Mouse (Mus musculus): ENCODE measurements around the gene Epx. TPM values are rescaled to one million over a fixed set of nuclear protein-coding genes. Genes with fewer than 3 reads are reported as not detected.
"Not testable (repeated sequence)": the region's sequence is repeated elsewhere in the genome, so short reads cannot be mapped to it uniquely, and the experiment has no call there.

Gene Epx
- polyA plus RNA-seq, 1 experiment from 2014 or later = 0.10 TPM

DNA sequence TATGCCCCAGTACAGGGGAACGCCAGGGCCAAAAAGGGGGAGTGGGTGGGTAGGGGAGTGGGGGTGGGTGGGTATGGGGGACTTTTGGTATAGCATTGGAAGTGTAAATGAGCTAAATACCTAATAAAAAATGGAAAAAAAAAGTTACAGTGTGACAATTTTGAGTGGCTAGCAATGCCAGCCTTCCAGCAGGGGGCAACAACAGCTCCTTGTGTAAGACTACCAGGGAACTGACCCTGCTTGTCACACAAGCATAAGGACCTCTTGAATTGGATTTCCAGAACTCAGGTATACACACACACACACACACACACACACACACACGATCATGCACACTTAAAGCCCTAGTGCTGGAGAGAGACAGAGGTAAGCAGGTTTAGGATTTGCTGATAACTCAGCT is 8.4 kb downstream of the Epx start:
- H3K27me3 ChIP-seq; H3K9me3 ChIP-seq; H3K4me2 ChIP-seq; H3K9ac ChIP-seq; ATAC-seq (ENCODE audit: low read depth); H3K4me1 ChIP-seq (replicated peaks); H3K4me3 ChIP-seq; H3K27ac ChIP-seq (replicated peaks): not testable (repeated sequence)
- 88% methylated on average over 1 of the region's 2 CpGs for WGBS
- H3K36me3 ChIP-seq = peaks cover 18% of the 10 kb centered on the region; the same call in 1 of the 2 replicates

DNA sequence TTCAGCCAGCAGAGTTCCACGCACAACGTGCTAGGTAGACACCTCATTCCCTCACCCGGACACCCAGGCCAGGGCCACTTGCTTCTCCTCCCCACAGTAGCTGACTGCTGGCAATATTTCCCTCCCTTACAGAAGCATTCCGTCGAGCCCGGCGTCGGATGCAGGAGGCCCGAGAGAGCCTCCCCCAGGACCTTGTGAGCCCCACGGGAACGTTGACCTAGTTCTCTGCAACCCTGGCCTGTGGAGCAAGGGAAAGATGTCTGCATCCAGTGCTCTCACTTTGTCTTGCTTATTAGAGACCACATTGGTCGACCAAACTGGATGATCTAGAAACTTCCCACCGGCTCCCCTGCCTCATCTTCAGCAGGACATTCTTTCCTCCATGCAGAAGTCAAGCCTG is 12.5 kb downstream of the Epx start:
- no peaks in the 10 kb centered on the region for H3K4me1 ChIP-seq (replicated peaks)
- peaks cover 46% of the 10 kb centered on the region for H3K36me3 ChIP-seq
- H3K4me2 ChIP-seq = no peak overlapping the region
- H3K27ac ChIP-seq (replicated peaks) = no peak overlapping the region
- WGBS = 94% methylated on average over 13 of the region's 13 CpGs
- no peak overlapping the region for H3K9ac ChIP-seq
- no peak overlapping the region for H3K4me3 ChIP-seq
- H3K27me3 ChIP-seq = no peaks in the 10 kb centered on the region
- H3K9me3 ChIP-seq = no peaks in the 10 kb centered on the region
- ATAC-seq (ENCODE audit: low read depth) = no peak

DNA sequence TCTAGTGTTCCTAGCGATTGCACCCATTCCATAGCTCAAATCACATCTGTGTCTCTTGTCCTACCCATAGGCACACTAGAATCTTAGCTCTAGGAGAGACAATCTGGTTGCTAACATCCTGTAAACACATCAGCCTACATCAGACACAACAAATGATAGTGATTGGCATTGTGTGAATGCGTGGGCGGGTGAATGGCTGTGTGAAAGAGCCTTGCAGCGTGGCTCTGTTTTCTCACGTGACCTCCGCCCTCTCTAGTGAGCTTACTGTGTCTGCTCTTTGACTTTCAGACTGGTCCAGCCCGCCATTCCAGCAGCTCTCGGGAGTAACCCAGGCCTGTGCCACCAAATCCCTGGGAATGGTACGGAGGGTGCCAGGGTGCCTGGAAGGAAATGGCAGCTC is 14.9 kb downstream of the Epx start:
- H3K4me2 ChIP-seq = no peak overlapping the region
- no peak overlapping the region for H3K9ac ChIP-seq
- no peaks in the 10 kb centered on the region for H3K27me3 ChIP-seq
- no peak overlapping the region for H3K4me3 ChIP-seq
- no peak overlapping the region for H3K27ac ChIP-seq (replicated peaks)
- H3K36me3 ChIP-seq = peaks cover 59% of the 10 kb centered on the region
- WGBS = 78% methylated on average over 9 of the region's 9 CpGs
- no peaks in the 10 kb centered on the region for H3K4me1 ChIP-seq (replicated peaks)
- no peak for ATAC-seq (ENCODE audit: low read depth)
- H3K9me3 ChIP-seq = no peaks in the 10 kb centered on the region

DNA sequence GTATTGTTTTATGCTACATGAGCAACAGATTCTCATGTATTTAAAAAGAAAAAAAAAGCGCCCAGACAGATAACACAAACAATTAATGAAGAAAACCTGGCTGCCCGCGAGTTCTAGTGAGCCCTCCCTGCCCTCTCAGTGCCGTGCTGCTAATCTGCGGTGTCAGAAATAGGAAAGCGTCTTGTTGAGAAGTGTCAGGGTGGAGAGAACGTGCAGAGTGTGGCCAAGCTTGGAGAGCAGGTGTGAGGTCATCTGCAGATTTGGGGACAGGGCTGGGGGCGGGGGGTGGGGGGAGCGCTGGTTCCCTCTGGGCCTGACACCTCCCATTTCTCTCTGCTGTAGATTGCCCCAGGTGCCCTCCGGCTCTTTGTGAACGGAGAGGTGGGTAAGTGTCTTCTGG is 16.1 kb downstream of the Epx start:
- no peaks in the 10 kb centered on the region for H3K27me3 ChIP-seq
- 93% methylated on average over 11 of the region's 11 CpGs for WGBS
- no peak overlapping the region for H3K4me2 ChIP-seq
- peaks cover 59% of the 10 kb centered on the region for H3K36me3 ChIP-seq
- H3K4me3 ChIP-seq = no peak overlapping the region
- H3K9ac ChIP-seq = no peak overlapping the region
- no peak for ATAC-seq (ENCODE audit: low read depth)
- no peaks in the 10 kb centered on the region for H3K4me1 ChIP-seq (replicated peaks)
- H3K27ac ChIP-seq (replicated peaks) = no peak overlapping the region
- H3K9me3 ChIP-seq = no peaks in the 10 kb centered on the region

DNA sequence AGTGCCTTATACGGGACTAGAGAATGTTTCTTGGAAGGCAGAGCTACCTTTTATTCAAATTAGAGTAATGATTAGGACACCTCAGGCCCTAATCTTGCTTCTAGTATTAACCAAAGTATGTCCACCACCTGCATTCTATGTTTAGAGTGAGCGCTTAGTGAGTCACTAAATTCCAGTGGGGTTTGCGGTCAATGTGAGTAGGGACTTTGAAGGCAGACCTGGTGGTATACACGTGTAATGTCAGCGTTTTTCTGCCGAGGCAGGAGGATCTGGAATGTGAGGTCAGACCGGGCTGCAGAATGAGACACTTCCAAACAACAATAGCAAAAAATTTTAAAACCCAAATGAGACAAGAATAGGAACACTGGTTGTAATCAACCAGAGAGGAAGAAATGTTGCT is 20.8 kb downstream of the Epx start:
- WGBS = 94% methylated on average over 7 of the region's 7 CpGs
- Histone ChIP-seq H3K4me2 (no peak overlapping the region), H3K9me3 (no peaks in the 10 kb centered on the region), H3K27ac (replicated peaks) (no peak overlapping the region), H3K36me3 (peaks cover 22% of the 10 kb centered on the region), H3K4me3 (no peak overlapping the region), H3K27me3 (no peaks in the 10 kb centered on the region), H3K4me1 (replicated peaks) (peaks cover 11% of the 10 kb centered on the region), H3K9ac (no peak overlapping the region)
- ATAC-seq (ENCODE audit: low read depth) = no peak

DNA sequence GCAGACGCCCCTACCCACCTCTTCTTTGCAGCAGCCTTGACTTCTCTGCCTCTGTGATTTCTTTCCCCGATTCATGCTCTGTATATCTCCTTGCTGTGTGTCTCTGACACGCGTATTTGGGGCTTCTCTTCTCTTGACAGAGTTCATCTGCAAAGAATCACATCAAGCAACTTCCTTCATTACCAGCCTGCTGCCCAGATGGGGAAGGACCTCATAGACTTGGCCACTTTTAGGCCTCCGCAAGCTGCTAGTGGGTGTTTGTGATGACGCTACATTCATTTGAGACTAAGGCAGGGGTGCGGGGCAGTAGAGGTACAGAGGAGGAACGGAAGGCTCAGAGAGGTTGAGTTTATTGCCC is 21.8 kb downstream of the Epx start:
- H3K4me2 ChIP-seq = peak overlapping the region; percentile 80
- peak overlapping the region; percentile 76 for H3K9ac ChIP-seq
- peak overlapping the region; percentile 80 for H3K27ac ChIP-seq (replicated peaks)
- no peaks in the 10 kb centered on the region for H3K27me3 ChIP-seq
- peaks cover 11% of the 10 kb centered on the region for H3K4me1 ChIP-seq (replicated peaks)
- WGBS = 41% methylated on average over 8 of the region's 8 CpGs
- peak overlapping the region; percentile 59 for H3K4me3 ChIP-seq
- H3K9me3 ChIP-seq = no peaks in the 10 kb centered on the region
- H3K36me3 ChIP-seq = peaks cover 20% of the 10 kb centered on the region
- peak; percentile 66 for ATAC-seq (ENCODE audit: low read depth)

DNA sequence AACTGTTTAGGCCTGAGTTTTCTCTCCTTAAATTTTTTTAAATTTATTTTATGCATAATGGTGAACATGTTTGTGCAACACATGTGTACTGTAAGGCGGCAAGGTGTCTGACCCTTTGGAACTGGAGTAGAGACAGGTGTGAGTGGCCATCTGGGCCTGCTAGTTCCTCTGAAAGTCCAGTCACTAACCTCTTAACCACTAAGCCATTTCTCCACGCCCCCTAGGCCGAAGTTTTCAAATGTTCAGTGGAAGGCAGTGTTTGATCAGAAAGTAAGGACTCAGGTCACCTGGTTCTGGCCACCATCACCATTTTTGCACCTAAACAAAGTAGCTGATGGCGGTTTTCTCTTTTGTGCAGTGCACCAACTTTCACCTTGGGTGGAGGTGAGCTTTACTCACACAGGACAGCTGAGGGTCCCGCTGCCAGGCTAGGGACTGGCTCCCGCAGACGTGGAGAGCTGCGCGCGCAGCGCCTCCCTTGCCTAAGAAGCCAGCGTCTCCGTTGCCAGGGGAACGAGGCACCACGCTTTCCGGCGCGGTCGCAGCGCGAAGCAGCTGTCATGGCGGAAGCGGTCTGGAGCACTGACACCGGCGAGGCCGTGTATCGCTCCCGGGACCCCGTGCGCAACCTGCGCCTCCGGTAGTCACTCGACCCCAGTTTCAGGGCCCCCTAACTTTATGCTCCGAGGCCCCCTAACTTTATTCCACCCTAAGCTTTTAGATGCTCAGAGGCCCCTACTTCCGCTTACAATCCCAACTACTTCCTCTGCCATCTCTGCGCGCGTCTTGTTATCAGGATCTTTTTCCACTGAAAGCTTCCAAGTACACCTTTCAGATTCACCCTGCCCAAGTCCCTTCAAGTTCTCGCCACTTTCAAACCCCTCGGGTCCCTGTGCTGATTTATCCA is 22.4 kb downstream of the Epx start, which contains the start of gene Mks1:
TSS of gene Mks1 (plus strand) at position 526 of the 907 bp plus-strand sequence.
- Histone ChIP-seq H3K4me3 (peak within 1 kb of the TSS; percentile 59), H3K4me2 (peak within 1 kb of the TSS; percentile 80), H3K9ac (peak within 1 kb of the TSS; percentile 76), H3K9me3 (no peaks in the 10 kb centered on the region), H3K4me1 (replicated peaks) (peaks cover 11% of the 10 kb centered on the region), H3K27me3 (no peaks in the 10 kb centered on the region), H3K36me3 (peaks cover 14% of the 10 kb centered on the region), H3K27ac (replicated peaks) (peak within 1 kb of the TSS; percentile 80)
- 5% methylated on average over 38 of the region's 40 CpGs for WGBS
- ATAC-seq (ENCODE audit: low read depth) = peak; percentile 96

DNA sequence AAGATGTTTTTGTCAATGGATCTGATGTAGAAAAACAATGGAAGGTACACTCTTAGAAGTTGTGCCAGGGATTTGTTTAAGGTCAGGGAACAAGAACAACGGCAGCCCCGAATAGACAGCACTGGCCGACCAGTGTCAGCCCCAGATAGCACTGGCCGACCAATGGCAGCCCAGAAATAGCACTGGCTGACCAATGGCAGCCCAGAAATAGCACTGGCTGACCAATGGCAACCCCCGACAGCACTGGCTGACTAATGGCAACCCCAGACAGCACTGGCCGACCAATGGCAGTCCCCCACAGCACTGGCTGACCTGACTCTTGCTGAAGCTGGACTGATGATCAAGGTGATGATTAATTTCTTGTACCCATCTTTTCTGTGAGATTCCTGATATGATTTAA is 27.5 kb downstream of the Epx start:
- Histone ChIP-seq H3K9me3 (no peaks in the 10 kb centered on the region), H3K27ac (replicated peaks) (no peak overlapping the region), H3K27me3 (no peaks in the 10 kb centered on the region), H3K4me3 (no peak overlapping the region), H3K4me1 (replicated peaks) (peaks cover 4% of the 10 kb centered on the region), H3K4me2 (no peak overlapping the region), H3K9ac (no peak overlapping the region), H3K36me3 (no peaks in the 10 kb centered on the region)
- WGBS = 69% methylated on average over 6 of the region's 6 CpGs
- no peak for ATAC-seq (ENCODE audit: low read depth)

DNA sequence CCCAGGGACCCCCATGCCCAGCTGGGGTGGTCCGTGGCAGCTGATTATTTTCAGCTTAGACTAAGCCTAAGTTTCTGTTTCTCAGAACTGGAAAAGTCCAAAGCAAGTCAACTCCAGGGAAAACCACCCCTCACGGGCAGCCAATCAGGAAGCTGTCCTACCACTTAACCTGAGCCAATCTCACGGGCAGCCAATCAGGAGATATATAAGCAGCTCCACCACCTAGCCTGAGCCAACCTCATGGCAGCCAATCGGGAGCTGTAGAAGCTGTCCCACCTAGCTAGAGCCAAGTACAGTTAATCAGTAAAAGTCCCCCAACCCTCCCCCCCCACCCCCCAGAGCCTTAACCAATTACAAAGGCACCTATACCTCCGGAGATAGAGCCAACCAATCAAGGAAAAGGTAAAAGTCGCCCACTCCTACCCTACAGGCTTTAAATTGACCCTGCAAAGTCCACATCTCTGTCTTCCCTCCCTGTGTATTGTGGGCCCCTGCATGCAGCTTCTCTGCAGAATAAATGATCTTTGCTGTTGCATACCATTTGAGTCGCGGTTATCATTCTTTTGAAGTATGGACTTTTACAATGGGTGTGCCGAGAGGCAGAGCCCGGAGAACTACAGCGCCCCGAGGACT is 28.3 kb downstream of the Epx start:
- no peaks in the 10 kb centered on the region for H3K27me3 ChIP-seq
- no peak overlapping the region for H3K4me2 ChIP-seq
- no peak for ATAC-seq (ENCODE audit: low read depth)
- WGBS = 84% methylated on average over 12 of the region's 12 CpGs
- H3K4me3 ChIP-seq = no peak overlapping the region
- no peaks in the 10 kb centered on the region for H3K36me3 ChIP-seq
- no peaks in the 10 kb centered on the region for H3K9me3 ChIP-seq
- no peaks in the 10 kb centered on the region for H3K4me1 ChIP-seq (replicated peaks)
- no peak overlapping the region for H3K9ac ChIP-seq
- no peak overlapping the region for H3K27ac ChIP-seq (replicated peaks)

DNA sequence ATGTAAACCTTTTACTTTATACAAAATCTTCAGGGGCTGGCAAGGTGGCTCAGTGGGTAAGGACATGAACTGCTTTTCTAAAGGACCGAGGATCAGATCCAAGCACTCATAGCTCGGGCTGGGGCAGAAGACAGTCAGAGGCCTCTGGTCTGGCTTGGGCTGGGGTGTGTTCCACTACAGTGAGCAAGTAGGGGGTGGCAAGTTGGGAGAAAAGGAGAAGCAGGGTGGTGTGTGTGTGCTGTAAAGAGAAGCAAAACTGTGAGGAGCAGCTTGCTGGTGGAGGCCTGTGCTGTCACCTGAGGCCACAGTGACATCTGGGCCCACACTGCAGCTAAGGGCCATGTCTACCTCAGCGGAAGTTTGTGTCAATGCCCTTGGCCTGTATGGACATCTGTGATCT is 33.9 kb downstream of the Epx start:
- WGBS = 92% methylated on average over 3 of the region's 3 CpGs
- no peaks in the 10 kb centered on the region for H3K27me3 ChIP-seq
- no peak overlapping the region for H3K4me2 ChIP-seq

DNA sequence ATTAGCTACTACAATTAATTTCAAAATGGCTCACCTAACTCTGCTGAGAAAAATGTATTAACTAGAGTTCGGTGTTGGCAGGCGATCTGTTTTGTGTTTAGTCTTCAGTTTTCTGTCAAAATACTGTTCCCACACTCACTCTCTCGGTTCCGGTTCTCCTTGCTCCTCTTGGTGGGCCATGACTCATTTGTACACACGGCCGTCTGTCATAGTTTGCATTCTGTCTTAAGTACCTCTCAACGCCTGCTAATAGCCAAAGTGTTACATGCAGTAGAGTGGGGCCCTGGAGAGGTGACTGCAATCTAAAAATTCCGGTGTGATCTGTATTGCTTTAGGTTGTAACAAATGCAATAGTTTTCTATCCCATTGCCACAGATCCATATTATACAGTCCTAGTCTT is 34.7 kb downstream of the Epx start:
- Histone ChIP-seq H3K27ac (replicated peaks) (no peak overlapping the region), H3K9ac (no peak overlapping the region)
- WGBS = 90% methylated on average over 8 of the region's 8 CpGs

More for the DNA sequence above, 33.9 kb downstream of the Epx start:
- H3K4me3 ChIP-seq = no peak overlapping the region
- H3K4me1 ChIP-seq (replicated peaks) = no peaks in the 10 kb centered on the region
- ATAC-seq (ENCODE audit: low read depth) = no peak
- no peaks in the 10 kb centered on the region for H3K36me3 ChIP-seq
- no peak overlapping the region for H3K27ac ChIP-seq (replicated peaks)
- no peaks in the 10 kb centered on the region for H3K9me3 ChIP-seq
- H3K9ac ChIP-seq = no peak overlapping the region

DNA sequence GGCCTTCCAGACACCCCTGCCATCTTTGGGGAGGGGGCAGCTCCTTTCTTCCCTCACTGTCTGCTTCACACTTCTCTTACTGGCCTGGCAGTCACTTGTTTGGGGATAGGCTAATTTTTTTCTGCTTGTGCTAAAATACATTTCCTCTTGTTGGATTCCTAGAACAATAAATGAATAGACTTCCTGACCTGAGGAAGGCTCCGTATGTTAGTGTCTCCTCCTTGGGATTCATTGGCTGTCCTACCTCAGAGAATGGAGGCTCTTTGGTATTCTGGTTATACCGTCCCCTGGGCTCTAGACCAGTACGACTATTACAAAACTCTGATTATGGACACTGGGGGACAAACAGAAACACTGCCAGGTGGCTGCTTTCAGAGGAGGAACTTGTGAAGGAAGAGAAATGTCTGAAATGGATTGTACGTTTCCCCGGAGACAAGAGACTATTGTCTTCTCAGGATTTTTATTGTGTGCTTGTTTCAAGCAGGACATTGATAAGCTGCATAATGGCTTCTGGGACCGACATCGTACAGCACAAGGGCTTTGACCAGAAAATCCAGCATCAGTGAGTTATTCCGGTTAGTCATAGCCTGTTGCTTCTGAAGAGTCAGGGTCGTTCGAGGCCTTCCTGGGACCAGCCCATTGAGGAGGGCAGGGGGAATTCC is 47.0 kb downstream of the Epx start, which contains the start of gene Lpo:
TSS of gene Lpo (minus strand) at position 51 of the 662 bp plus-strand sequence.
- Histone ChIP-seq H3K9me3 (no peaks in the 10 kb centered on the region), H3K4me3 (no peak within 1 kb of the TSS), H3K27me3 (0 out of 2 replicates have a peak, but pooled peaks cover 3% of the 10 kb centered on the region), H3K4me2 (no peak within 1 kb of the TSS), H3K9ac (no peak within 1 kb of the TSS), H3K4me1 (replicated peaks) (peaks cover 11% of the 10 kb centered on the region), H3K27ac (replicated peaks) (no peak within 1 kb of the TSS), H3K36me3 (no peaks in the 10 kb centered on the region)
- WGBS = 20% methylated on average over 10 of the region's 10 CpGs
- ATAC-seq (ENCODE audit: low read depth) = no peak

More for the DNA sequence above, 34.7 kb downstream of the Epx start:
- Histone ChIP-seq H3K4me2 (no peak overlapping the region), H3K36me3 (no peaks in the 10 kb centered on the region), H3K27me3 (no peaks in the 10 kb centered on the region), H3K9me3 (no peaks in the 10 kb centered on the region), H3K4me1 (replicated peaks) (no peaks in the 10 kb centered on the region), H3K4me3 (no peak overlapping the region)
- no peak for ATAC-seq (ENCODE audit: low read depth)

Data from neural tube, embryonic 13.5 days (tissue).